Mouse (Mus musculus): ENCODE measurements around the gene Gjd3.
A peak's percentile ranks its signal among the peaks of the same experiment; 100 is the strongest.
"Not testable (repeated sequence)": the region's sequence is repeated elsewhere in the genome, so short reads cannot be mapped to it uniquely, and the experiment has no call there.

Gene Gjd3

GRCm38 (mm10) chr11:98982773-98983133 is at the start of gene Gjd3:
Gjd3 (minus strand) TSS chr11:98983016.
- DNase-seq = no peak

DNA sequence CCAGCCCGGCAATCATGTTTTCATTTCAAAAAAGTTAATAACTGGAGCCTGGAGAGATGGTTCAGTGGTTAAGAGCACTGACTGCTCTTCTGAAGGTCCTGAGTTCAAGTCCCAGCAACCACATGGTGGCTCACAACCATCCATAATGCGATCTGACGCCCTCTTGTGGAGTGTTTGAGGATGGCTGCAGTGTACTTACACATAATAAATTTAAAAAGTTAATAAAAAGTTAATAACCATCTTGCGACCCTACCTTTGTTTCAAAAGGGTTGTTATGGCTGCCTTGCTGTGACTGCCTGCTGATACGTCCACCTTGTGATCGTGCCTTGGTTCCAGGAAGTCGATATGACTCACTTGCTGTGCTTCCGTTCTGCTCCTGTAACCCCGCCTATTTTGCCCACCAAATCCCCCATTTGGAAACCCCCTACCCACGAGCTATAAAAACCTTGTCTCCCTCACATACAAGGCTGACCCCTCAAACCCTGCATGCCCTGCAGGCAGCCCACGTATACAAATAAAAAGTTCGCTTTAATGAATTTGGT is 44.2 kb upstream of the Gjd3 start:
- DNase-seq = no peak

DNA sequence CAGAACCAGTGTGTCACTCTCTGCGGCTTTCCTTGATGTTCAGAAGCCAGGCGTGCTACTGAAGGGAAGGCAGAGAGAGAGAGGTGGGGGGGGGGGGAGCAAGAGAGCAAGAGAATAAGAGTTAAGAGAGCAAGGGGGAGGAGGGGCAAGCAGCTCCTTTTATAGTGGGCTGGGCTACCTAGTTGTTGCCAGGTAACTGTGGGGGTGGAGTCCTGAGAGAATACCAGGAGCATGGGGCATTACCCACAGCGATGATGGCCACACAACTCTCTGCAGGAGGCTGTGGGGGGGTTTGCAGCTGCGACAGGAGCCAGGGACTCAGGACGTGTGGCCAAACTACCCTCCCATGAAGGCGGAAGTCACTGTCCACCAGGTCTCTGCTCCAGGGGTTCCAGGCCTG is 43.1 kb upstream of the Gjd3 start:
- no peak for DNase-seq

GRCm38 (mm10) chr11:99024468-99025134 is 41.8 kb upstream of the Gjd3 start:
- no peak for DNase-seq

GRCm38 (mm10) chr11:99023500-99024467 is 41.0 kb upstream of the Gjd3 start, which contains the start of gene Top2a:
Top2a (minus strand) TSS chr11:99024189.
- DNase-seq = peak; percentile 86

GRCm38 (mm10) chr11:99023094-99023493 is 40.3 kb upstream of the Gjd3 start:
- no peak for DNase-seq

DNA sequence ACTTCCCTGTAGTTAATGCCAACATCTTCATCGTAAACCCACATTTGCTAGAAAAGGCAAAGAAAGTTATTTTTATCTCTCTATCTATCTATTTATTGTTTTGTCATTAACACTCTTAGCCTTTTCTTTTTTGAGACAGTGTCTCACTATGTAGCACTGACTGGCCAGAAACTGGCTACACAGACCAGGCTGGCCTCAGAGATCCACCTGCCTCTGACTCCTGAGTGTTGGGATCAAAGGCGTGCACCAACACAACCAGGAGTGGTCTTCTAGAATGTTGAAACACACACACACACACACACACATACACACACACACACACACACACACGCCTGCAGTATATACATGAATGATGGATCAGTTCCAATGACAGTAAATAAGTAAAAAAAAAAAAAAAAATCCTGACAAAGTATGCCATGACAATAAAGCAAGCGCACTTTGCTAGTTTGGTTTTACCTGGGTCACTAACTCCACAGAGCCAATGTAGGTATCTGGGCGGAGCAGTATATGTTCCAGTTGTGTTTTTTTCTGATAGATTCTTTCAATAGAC is 39.6 kb upstream of the Gjd3 start:
- DNase-seq = no peak

DNA sequence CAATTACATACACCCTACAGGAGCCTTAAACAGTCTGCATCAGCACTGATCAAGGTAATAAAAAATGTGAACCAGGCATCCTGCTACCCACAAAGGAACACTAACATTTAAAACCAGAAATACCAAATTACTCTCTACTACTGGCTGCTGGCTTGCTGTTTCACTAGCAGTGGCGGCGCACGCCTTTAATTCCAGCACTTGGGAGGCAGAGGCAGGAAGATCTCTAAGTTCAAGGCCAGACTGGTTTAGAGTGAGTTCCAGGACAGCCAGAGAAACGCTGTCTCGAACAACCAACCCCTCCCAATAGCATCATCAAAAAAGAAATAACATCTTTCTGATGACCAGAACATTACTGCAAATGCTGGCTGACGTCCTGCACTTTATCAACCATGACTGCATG is 37.0 kb upstream of the Gjd3 start:
- no peak for DNase-seq

DNA sequence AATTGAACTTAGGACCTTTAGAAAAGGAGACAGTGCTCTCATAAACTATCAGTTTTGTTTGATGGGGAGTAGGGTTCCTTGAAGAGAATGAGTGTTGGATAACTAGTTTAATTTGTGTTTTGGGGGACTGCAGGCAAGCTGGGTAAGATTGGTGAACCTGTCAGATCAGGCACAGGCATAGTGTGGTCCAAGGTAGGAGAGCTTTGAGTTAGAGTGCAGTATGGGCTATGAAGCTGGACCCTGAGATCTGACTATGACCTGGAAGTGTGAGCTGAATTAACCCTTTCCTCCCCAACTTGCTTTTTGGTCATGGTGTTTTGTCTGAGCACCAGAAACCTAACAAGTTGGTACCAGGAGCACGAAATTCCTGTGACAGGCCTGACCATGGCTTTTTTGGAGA is 31.0 kb upstream of the Gjd3 start:
- DNase-seq = no peak

GRCm38 (mm10) chr11:99010706-99011105 is 27.9 kb upstream of the Gjd3 start:
- no peak for DNase-seq

GRCm38 (mm10) chr11:99010124-99010523 is 27.3 kb upstream of the Gjd3 start:
- DNase-seq = no peak

DNA sequence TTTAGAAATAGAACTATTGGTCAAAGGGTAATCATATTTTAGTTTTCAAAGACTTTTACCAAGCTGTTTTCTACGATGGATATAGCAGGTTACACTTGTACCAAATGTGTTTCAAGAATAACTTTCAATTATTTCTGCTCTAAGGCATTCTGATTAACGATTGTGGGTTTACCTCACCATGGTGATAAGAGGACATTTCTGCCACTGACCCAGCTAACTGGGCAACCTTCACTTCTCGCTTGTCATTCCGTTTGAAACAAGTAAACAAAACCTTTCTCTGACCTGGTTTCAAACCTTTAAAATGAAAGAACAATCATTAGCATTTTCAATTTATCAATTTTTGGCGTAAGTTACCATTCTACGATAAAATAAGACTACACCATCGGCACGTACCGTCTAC is 24.0 kb upstream of the Gjd3 start:
- no peak for DNase-seq

DNA sequence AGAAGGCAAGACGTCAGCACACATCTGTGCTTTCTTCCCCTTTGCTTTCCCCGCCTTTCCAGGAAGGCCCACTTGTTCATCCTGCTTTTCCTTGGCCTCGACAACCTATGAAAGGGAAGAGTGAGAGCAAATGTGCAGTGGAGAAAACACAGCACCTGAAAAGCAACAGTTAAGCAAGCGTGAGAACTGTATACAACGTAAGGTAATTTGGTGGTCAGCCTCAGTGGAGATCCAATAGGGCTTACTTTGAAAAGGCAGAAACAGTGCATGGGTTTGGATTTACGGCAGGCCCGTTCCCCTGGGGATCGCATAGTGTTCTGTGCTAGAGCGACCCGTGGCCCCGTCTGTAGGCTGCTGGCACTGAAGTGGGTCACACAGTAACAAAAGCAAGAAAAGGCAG is 16.4 kb upstream of the Gjd3 start:
- no peak for DNase-seq

- no peak for DNase-seq
Measured at GRCm38 (mm10) chr11:98998776-98999175, 16.0 kb upstream of the Gjd3 start.

DNA sequence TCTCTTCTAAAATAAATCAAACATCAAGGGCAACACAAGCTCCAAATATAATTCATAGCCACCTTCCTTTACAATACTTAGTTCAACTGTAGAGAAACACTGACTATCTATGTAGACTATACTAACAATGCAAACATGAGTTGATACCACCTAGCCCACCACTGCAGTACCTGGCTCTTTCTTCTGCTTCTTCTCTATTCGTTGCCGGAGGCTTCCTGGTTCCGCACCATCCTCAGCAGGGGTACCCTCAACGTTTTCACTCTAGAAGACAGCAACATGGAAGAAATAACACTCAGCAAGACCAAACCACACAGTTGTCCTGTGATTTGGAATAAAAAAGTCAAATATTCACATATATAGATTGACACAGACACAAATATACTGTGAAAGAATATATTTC is 14.8 kb upstream of the Gjd3 start:
- no peak for DNase-seq

DNA sequence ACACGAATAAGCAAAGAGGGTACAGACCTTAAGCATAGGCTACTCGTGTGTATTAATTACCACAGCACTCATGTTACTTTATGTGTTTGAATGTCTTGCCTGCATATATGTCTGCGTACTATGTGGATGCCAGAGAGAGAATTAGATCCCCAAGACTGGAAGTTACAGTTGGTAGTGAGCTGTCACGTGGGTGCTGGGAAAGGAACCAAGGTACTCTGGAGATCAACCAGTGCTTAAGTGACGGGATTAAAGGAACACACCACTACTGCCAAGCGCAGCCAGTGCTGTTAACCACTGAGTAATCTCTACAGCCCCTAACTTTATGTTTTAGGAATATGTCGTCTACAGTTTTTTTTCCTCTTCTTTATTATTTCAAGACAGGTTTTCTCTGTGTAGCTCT is 13.2 kb upstream of the Gjd3 start:
- DNase-seq = no peak

GRCm38 (mm10) chr11:98990866-98991265 is 8.1 kb upstream of the Gjd3 start:
- DNase-seq = no peak

GRCm38 (mm10) chr11:98988260-98988659 is 5.4 kb upstream of the Gjd3 start:
- not testable (repeated sequence) for DNase-seq

DNA sequence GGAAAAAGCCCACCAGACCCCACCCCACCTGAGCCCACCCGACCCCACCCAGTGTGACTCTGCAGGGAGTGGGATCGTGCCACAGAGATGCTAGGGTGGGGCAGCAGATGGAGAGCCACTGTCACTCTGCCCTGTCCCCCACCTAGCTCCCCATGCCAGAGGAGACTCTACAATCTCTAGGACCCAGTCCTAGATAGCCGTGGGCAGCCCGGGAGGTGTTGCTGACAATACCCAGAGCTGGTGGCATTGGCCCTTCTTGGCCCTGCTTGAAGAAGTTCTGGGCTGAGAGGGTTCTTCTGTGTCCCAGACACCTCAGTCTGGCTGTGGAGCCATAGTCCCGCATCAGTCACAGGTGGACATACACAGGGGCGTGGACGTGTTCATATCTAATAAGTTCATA is 2.7 kb upstream of the Gjd3 start:
- no peak for DNase-seq

DNA sequence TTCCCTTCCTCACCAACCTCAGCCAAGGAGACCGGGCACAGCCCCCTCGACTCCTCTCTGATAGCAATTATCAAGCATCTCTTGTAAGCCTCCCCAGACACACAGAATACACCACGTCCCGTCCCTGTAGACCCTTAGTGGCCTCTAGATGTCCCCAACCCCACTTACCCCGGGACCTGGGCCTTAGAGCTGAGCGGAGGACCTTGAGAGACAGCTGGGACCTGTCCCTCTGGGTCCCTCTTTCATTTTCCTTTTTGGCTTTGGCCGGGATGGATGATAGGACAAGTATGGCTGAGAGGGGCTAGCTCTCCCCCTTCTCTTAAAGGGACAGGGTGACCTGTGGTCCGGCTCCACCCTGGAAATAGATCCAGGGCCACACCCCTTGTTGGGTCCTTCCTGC is 735 bp upstream of the Gjd3 start:
- DNase-seq = peak; percentile 29

DNA sequence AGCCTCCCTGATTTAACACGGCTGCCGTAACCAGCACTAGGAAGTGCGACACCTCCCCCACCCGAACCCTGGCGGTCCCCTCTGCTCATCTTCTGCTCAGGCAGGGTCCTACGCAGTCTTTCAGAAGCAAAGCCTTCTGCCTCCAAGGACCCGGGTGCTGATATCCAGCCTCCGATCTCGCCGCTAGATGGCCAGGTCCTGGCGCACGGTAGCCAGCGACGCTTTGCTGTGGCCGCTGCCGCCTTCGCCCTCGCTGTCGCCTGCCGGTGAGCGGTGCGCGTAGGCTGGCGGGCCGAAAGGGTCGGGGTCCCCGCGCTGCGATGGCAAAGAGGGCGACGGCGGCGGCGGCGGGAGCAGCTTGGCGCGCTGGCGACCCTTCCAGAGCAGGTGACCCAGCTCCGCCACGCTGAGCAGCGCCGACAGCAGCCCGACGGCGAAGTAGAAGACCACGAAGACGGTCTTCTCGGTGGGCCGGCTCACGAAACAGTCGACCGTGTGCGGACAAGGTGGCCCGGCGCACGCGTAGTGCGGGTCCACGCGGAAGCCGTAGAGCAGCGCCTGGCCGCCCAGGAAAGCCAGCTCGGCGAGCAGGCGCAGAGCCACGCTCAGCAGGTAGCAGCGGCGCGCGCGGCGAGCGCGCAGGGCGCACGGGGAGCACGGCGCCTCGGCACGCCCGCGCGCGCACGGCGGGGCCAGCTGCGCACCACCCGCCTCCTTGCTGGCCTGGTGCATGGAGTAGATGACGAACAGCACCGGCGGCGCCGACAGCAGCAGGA is 631 bp downstream of the Gjd3 start:
- DNase-seq = peak; percentile 83

- DNase-seq = no peak
Measured at GRCm38 (mm10) chr11:98981289-98981996, 1.4 kb downstream of the Gjd3 start.

Data from kidney, postnatal 10 days (tissue).